Mouse (Mus musculus) megakaryocyte, embryonic 14.5 days (primary cell): ENCODE results near the gene Ust.

Source experiments
- FLI1 ChIP-seq: IDR thresholded peaks from 2 replicates; pipeline ENCODE4 v1.6.1; 2012; ENCODE audit warnings: low read length, inconsistent platforms, mixed read lengths
- GATA1 ChIP-seq: IDR thresholded peaks from 3 replicates; pipeline ENCODE4 v1.6.1; 2012; ENCODE audit warnings: mixed read lengths, low read length, inconsistent platforms, borderline replicate concordance

GRCm38 (mm10) chr10:8207358-8207757 lies 311.3 kb downstream of the Ust start:
- no peak for TF ChIP-seq GATA1
- TF ChIP-seq FLI1 = no peak
